Comparison of ENCODE assay signal across 8 mouse cellular contexts in the genomic region with DNA sequence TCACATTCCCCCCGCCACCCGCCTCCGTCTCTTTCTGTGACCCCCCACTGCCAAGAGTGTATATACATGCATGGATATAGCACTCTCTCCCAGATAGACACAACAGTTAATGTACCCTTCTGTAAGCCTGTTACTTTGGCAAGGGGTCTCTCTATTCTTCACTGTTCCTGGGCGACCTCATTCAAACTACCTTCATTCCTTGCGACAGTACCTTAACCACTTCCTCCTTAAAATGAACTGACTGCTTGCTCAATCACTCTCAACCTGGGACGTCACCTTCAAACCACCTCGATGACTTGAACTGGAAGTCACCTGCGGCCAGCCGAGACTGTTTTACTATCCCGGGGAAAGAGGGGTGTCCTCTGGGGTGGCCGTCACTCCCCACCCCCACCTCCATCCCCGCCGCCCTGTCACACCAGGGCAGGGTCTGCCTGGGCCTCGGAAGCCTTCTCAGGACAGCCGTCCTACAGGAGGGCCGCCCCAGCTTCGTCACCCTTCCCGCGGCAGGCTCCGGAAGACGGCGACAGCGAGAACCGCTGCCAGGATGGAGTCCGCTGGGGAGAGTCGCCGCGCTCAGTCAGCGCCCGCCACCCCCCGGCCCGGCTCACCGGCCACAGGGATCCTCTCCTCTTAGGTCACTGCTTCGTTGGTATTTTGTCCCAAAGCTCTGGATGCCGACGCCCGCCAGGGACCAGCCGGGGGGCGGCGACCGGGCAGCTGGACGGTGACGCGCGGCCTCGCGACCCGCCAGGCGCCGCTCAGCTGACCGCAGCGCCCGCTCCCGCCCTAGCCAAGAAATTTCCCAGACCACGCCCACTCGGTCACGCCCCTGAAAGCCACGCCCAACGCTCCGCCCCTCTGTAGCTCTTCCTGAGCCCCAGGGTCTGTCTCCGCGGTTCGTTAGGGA. TPM values are rescaled to one million over a fixed set of nuclear protein-coding genes. Genes with fewer than 3 reads are reported as not detected.
A peak's percentile ranks its signal among the peaks of the same experiment; 100 is the strongest.
DNase-seq lines count a peak whose midpoint lies in the region; ATAC-seq lines count a peak whose summit lies in the region.

A gene (minus strand): TSS at position 753 of the 907 bp plus-strand sequence.

- peak; percentile 18 for DNase-seq in T-cell, adult 2 months (ENCODE audit: low spot score)
- DNase-seq in cerebellum, postnatal 4 days (ENCODE audit: low spot score in 2 of 2), result peak; percentile 80 to 88
- peak; percentile 93 for DNase-seq in gastrocnemius, adult 18-20 months (ENCODE audit: low spot score)
- DNase-seq in left cerebral cortex, adult 18-20 months (ENCODE audit: low spot score in 2 of 2), result peak; percentile 80 to 87
- peak; percentile 91 to 92 for DNase-seq in lung, postnatal 4 days
- peak; percentile 93 for DNase-seq in retina, postnatal 1 day
- peak; percentile 70 for DNase-seq in thymus, postnatal 4 days

- peaks cover 9% of the 10 kb centered on the region; the same call in 1 of the 2 replicates for H3K4me1 ChIP-seq in hindbrain, embryonic 16.5 days (ENCODE audit: control insufficient read depth, insufficient read depth, low read depth, low read length)

- no peaks in the 10 kb centered on the region for H3K36me3 ChIP-seq in hindbrain, embryonic 16.5 days (ENCODE audit: control insufficient read depth, insufficient read depth, low read length)

- ATAC-seq in hindbrain, embryonic 16.5 days, result peak; percentile 94

- peak within 1 kb of the TSS; percentile 65 for H3K27ac ChIP-seq in hindbrain, embryonic 16.5 days (ENCODE audit: low read depth, low read length)

- H3K9me3 ChIP-seq in hindbrain, embryonic 16.5 days (ENCODE audit: control insufficient read depth, low read length), result no peaks in the 10 kb centered on the region

- WGBS in hindbrain, embryonic 16.5 days, result 2% methylated on average over 57 of the region's 63 CpGs

- H3K9ac ChIP-seq in hindbrain, embryonic 16.5 days (ENCODE audit: low read depth, low read length), result peak within 1 kb of the TSS; percentile 73

- H3K4me2 ChIP-seq in hindbrain, embryonic 16.5 days (ENCODE audit: low read length), result peak within 1 kb of the TSS; percentile 86

- H3K4me3 ChIP-seq in hindbrain, embryonic 16.5 days (ENCODE audit: low read length), result peak within 1 kb of the TSS; percentile 73

- H3K27me3 ChIP-seq in hindbrain, embryonic 16.5 days (replicated peaks; ENCODE audit: control insufficient read depth, insufficient read depth, low read length), result no peaks in the 10 kb centered on the region

RNA-seq across cellular contexts. Expression of the gene that starts here (rescaled TPM):
- 10 to 100 TPM; 81.4 to 99.0 TPM for total RNA-seq in gastrocnemius, adult 18-20 months (2021)
- 27.3 and 33.1 TPM in 2 replicates for polyA plus RNA-seq in hindbrain, embryonic 16.5 days (2015; fragmentation: Nextera tagmentation; extraction: Ambion mirVana)
- total RNA-seq in left cerebral cortex, adult 18-20 months (2021), result 10 to 100 TPM; 19.3 to 20.7 TPM

Comparison
In these comparisons a context has a peak if more than half of its experiments do, and no peak if none do; other contexts are left out.
1. Peak in every context shown above with its lines: DNase-seq, ATAC-seq, H3K4me3 ChIP-seq and H3K27ac ChIP-seq.
2. DNase-seq: peak in every context shown above with its lines; median percentile 93 in gastrocnemius, adult 18-20 months; 93 in retina, postnatal 1 day; 92 in lung, postnatal 4 days; 84 in cerebellum, postnatal 4 days; 84 in left cerebral cortex, adult 18-20 months; 70 in thymus, postnatal 4 days; 18 in T-cell, adult 2 months.